Mouse (Mus musculus): Measurements from ENCODE around the gene Itgb4.

Gene Itgb4

GRCm38 (mm10) chr11:116011529-116012261, 37.2 kb downstream of the Itgb4 start:
- TF ChIP-seq GATA4 (IDR thresholded peaks at IDR 0.05; ENCODE audit: insufficient replicate concordance, low read length) = no peak

- TF ChIP-seq GATA4 (IDR thresholded peaks at IDR 0.05; ENCODE audit: insufficient replicate concordance, low read length) = no peak
Observed at GRCm38 (mm10) chr11:116012262-116012947, 37.9 kb downstream of the Itgb4 start, which contains the start of gene Galk1. TSS of gene Galk1 (minus strand) at chr11:116012719.

GRCm38 (mm10) chr11:116014821-116015220, 40.3 kb downstream of the Itgb4 start:
- TF ChIP-seq GATA4 (IDR thresholded peaks at IDR 0.05; ENCODE audit: insufficient replicate concordance, low read length) = no peak

DNA sequence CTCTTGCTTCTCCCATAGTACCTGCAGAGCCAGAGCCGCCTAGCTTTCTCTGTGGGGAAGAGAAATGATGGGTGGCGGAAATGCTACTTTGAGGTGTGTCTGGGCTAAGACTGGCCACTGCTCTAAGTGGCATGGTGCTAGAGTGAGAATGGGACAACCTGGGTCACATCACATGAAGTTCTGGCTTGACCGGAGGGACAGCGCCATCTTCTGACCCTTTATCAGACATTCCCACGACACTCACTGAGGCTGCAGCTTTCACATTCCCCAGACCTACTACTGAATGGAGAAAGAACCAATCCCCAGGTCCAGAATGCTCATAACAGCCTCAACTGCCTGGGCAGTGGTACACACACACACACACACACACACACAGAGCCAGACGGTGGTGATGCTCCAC, 43.6 kb downstream of the Itgb4 start:
- no peak for TF ChIP-seq GATA4 (IDR thresholded peaks at IDR 0.05; ENCODE audit: insufficient replicate concordance, low read length)

DNA sequence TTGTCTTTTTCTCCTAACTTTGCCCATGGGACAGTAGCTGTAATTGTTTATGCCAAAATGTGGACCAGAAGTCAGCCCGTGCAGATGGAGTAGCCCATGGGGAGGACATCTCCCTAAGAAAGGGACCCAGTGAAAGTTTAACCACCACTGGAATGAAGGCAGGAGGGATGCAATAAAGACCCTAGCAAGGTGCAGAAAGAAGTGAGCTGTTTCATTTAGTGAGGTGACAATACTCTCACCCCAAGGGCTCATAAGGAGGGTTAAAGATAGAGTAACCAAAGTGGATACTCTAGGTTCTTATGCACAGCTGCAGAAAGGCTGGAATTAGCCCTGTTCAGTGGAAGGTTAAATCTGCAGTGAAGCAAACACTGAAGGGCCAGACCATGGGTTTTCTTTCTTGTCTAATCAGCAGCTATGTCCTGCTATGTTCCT, 44.9 kb downstream of the Itgb4 start:
- no peak for TF ChIP-seq GATA4 (IDR thresholded peaks at IDR 0.05; ENCODE audit: insufficient replicate concordance, low read length)

DNA sequence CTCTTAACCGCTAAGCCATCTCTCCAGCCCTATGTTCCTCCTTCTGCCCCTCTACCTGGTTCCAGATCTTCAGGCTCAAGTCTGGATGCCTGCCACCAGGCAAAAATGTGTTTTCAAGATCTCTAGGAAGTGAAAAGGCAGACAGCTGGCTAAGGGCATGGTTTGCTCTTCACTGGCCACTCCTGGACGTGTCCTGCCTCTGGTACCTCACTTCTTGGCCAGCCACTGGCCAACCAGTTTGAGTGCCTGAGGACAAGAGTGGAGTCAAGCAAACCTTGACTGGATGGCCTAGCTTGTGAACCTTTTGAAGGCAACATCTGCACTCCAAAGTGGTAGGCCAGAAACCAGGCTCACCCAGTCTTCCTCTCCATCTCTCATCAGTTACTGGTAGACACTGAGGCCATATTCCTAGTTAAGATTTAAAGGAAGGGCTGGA, 45.5 kb downstream of the Itgb4 start:
- no peak for TF ChIP-seq GATA4 (IDR thresholded peaks at IDR 0.05; ENCODE audit: insufficient replicate concordance, low read length)

- no peak for TF ChIP-seq GATA4 (IDR thresholded peaks at IDR 0.05; ENCODE audit: insufficient replicate concordance, low read length)
Observed at GRCm38 (mm10) chr11:116020519-116020922, 46.0 kb downstream of the Itgb4 start.

DNA sequence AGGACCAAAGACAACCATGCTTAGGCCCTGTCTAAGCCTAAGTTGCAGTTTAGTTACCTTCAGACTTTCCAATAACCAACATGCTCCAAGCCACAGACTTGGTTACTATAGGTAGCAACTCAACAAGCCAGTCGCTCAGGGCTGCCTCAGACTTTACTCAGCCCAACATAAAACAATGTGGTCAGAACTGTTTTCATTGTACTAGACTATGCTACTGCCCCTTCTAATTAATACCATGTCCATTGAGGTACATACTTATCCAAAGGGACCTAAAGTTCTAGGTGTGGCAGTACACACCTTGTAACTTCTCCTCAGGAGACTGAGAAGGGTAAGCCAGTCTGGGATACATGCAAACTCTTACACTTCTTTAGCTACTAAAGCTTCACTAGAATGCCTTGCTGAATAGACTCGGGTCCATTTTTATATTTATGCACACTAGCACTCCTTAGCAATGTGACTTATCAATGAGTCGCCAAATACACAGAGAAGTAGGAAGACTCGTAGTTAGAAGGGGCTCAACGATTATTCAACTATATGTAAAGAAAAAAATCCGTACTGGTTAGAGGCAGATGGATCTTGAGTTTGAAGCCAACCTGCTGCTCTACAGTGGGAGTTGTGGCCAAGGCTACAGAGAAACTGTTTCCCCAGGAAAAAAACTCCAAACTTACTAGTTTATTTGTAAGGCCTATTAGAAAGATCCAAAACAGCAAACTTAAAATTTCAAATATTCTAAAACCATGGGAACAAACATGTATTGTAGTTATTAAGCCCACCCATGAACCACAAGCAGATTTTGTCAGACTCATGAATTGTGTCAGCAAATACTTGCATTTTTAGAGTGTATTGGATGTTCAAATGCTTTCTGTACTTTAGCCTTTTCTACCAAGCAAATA, 47.1 kb downstream of the Itgb4 start:
- no peak for TF ChIP-seq GATA4 (IDR thresholded peaks at IDR 0.05; ENCODE audit: insufficient replicate concordance, low read length)

DNA sequence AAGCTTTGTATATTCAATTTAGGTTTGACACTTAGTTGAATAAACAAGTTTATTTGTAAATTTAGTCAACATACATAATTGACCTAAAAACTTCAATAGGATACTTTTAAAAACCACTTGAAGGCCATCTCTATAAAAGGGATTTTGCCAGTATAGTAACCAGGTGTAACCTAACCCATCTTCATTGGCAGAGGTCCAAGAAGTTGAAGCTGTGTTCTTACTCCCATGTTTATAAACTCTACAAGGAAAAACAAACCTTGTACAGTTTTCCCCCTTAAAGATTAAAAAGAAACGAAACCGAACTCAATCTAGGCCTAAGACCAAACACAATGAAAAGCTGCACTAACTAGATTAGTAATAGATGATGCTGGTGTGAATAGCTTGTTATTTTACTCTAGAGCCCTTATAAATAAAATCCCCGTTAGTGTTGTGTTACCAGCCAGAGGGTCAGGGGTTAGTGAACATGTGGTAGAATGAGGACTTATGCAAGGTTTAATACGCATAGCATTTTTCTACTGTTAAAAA, 47.8 kb downstream of the Itgb4 start:
- no peak for TF ChIP-seq GATA4 (IDR thresholded peaks at IDR 0.05; ENCODE audit: insufficient replicate concordance, low read length)

GRCm38 (mm10) chr11:116023771-116024355, 49.4 kb downstream of the Itgb4 start:
- no peak for TF ChIP-seq GATA4 (IDR thresholded peaks at IDR 0.05; ENCODE audit: insufficient replicate concordance, low read length)

GRCm38 (mm10) chr11:116024356-116024808, 49.9 kb downstream of the Itgb4 start:
- TF ChIP-seq GATA4 (IDR thresholded peaks at IDR 0.05; ENCODE audit: insufficient replicate concordance, low read length) = no peak; the same call in 1 of the 2 replicates

DNA sequence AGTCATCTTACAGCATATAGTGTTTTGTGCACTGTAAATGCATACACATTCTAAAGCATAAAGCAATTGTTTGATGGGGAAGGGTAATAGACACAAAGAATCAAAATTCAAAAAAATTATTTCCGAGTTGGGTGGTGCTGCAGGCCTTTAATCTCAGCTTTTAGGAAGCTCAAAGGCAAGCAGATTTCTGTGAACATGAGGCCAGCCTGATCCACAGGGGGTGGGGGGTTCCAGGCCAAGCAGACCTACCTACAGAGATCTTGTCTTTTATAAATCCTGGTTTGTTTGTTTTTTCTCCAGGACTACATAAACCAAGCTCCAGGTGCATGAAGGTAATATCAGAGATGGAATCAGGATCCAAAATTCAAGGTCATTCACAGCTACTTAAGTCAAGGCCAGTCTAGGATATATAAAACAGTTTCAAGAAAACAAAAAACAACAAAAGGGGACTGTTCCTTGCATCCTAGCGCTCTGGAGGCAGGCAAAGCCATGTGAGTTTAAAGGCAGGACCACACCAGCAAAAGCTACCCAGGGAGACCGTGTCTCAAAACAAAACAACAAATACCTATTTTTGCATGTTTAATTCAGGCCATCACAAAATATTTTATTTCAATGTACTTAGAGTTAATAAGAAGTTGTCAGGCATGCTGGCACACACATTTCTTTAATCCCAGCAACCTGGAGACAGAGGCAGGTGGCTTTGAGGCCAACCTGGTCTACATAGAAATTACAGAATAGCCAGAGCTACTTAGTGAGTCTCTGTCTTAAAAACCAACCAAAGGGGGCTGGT, 50.7 kb downstream of the Itgb4 start:
- TF ChIP-seq GATA4 (IDR thresholded peaks at IDR 0.05; ENCODE audit: insufficient replicate concordance, low read length) = no peak

GRCm38 (mm10) chr11:116027756-116028155, 53.2 kb downstream of the Itgb4 start, which contains the start of gene H3f3b:
TSS of gene H3f3b (minus strand) at chr11:116027962.
- no peak for TF ChIP-seq GATA4 (IDR thresholded peaks at IDR 0.05; ENCODE audit: insufficient replicate concordance, low read length)
